Mouse (Mus musculus): ENCODE data around the gene Mylk2. TPM values are rescaled to one million over a fixed set of nuclear protein-coding genes. Genes with fewer than 3 reads are reported as not detected.

The Mylk2 gene
- total and polyA plus RNA-seq, 3 experiments = not detected

DNA sequence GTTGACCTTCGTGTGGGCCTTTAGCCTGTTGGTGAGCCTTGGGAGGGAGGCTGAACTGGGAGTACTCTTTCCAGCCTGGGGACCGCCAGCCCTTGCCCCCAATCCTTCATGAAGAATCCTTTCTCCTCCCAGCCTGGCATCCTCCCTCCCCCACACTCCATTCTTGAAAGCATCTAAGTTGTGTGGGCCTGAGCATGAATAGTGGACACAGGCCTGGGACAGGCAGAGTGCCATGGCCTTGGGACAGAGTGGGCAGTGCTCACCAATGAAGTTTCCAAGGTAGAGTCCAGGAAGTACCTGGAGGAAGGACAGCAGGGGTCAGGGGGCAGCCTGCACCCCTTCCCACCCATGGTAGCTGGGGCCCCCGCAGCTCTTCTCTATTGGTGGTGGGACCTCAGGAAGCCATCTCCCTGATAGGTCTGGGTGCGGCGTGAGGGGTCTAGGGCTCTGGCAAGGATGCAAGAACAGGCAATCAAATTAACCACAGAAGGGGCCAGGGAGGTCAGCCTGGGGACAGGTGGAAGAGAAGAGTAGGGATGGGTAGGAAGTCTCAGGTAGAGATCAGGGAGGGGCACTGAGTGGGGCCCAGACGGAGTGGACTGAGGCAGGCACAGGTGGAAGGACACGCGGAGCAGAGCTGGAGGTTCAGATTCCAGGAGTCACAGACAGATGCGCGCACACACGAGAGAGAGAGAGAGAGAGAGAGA, 39.4 kb downstream of the Mylk2 start:
- H3K9ac ChIP-seq (ENCODE audit: control insufficient read depth, low read depth, low read length, poor library complexity, severe bottlenecking) = no peak overlapping the region
- H3K9me3 ChIP-seq (replicated peaks; ENCODE audit: insufficient read depth, low read length) = no peaks in the 10 kb centered on the region
- peaks cover 24 to 27% of the 10 kb centered on the region in 2 experiments for H3K27me3 ChIP-seq (ENCODE audit: control insufficient read depth in 1 of 2, insufficient read depth in 2 of 2, low read length in 2 of 2)
- no peaks in the 10 kb centered on the region for H3K4me1 ChIP-seq (ENCODE audit: control insufficient read depth in 1 of 2, insufficient read depth in 2 of 2, low read length in 2 of 2)
- TF ChIP-seq RAD21 (IDR thresholded peaks at IDR 0.05; ENCODE audit: low read depth, low read length) (no peak), MAZ (IDR thresholded peaks at IDR 0.05; ENCODE audit: low read depth, low read length) (no peak), POLR2A (IDR thresholded peaks at IDR 0.05; ENCODE audit: control insufficient read depth in 1 of 2, insufficient read depth in 1 of 2, low read depth in 1 of 2, low read length in 2 of 2, poor library complexity in 1 of 2) (no peak), ZC3H11A (IDR thresholded peaks at IDR 0.05; ENCODE audit: low read depth, low read length) (no peak), E2F4 (IDR thresholded peaks at IDR 0.05; ENCODE audit: borderline replicate concordance, low read depth, low read length) (no peak), POLR2AphosphoS5 (IDR thresholded peaks at IDR 0.05; ENCODE audit: borderline replicate concordance, low read depth, low read length) (no peak), NELFE (IDR thresholded peaks at IDR 0.05; ENCODE audit: low read depth, low read length) (no peak), USF2 (IDR thresholded peaks at IDR 0.05; ENCODE audit: borderline replicate concordance in 1 of 2, insufficient read depth in 1 of 2, low read depth in 1 of 2, low read length in 2 of 2) (no peak), TCF12 (IDR thresholded peaks at IDR 0.05; ENCODE audit: low read depth, low read length) (no peak), USF1 (IDR thresholded peaks at IDR 0.05; ENCODE audit: low read depth, low read length) (no peak), ZNF384 (IDR thresholded peaks at IDR 0.05; ENCODE audit: low read depth, low read length) (no peak), JUND (IDR thresholded peaks at IDR 0.05; ENCODE audit: low read depth, low read length) (no peak)
- H3K79me2 ChIP-seq (ENCODE audit: control insufficient read depth, insufficient read depth, low read length, poor library complexity) = no peaks in the 10 kb centered on the region
- no peak overlapping the region for H3K4me3 ChIP-seq (ENCODE audit: control insufficient read depth in 1 of 2, insufficient read depth in 1 of 2, low read depth in 2 of 2, low read length in 2 of 2)
- no peaks in the 10 kb centered on the region for H3K36me3 ChIP-seq (ENCODE audit: control insufficient read depth in 1 of 2, insufficient read depth in 2 of 2, low read length in 2 of 2)
- DNase-seq (ENCODE audit: low read depth, low spot score) = no peak
- H3K27ac ChIP-seq (ENCODE audit: control insufficient read depth, low read depth, low read length) = no peak overlapping the region

GRCm38 (mm10) chr2:152951065-152951849, 40.1 kb downstream of the Mylk2 start, which contains the start of gene Dusp15:
Dusp15 (minus strand) TSS chr2:152951698.
- TF ChIP-seq TBP (IDR thresholded peaks at IDR 0.05; ENCODE audit: low read depth, low read length) (no peak), TAL1 (IDR thresholded peaks at IDR 0.05; ENCODE audit: low read length) (no peak), POLR2AphosphoS2 (IDR thresholded peaks at IDR 0.05; ENCODE audit: low read length) (no peak), HCFC1 (IDR thresholded peaks at IDR 0.05; ENCODE audit: low read depth, low read length) (no peak), USF1 (IDR thresholded peaks at IDR 0.05; ENCODE audit: low read depth, low read length) (no peak), UBTF (IDR thresholded peaks at IDR 0.05; ENCODE audit: borderline replicate concordance, insufficient read depth, low read depth, low read length) (no peak), MYC (IDR thresholded peaks at IDR 0.05; ENCODE audit: low read depth, low read length) (no peak), SIN3A (IDR thresholded peaks at IDR 0.05; ENCODE audit: low read length) (no peak), ELF1 (IDR thresholded peaks at IDR 0.05; ENCODE audit: low read depth, low read length) (no peak), MAX (IDR thresholded peaks at IDR 0.05; ENCODE audit: low read length) (no peak), POLR2AphosphoS5 (IDR thresholded peaks at IDR 0.05; ENCODE audit: borderline replicate concordance, low read depth, low read length) (no peak), E2F4 (IDR thresholded peaks at IDR 0.05; ENCODE audit: borderline replicate concordance, low read depth, low read length) (no peak)
- H3K79me2 ChIP-seq (ENCODE audit: control insufficient read depth, insufficient read depth, low read length, poor library complexity) = no peaks in the 10 kb centered on the region
- no peak within 1 kb of the TSS for H3K9ac ChIP-seq (ENCODE audit: control insufficient read depth, low read depth, low read length, poor library complexity, severe bottlenecking)
- H3K4me3 ChIP-seq (ENCODE audit: control insufficient read depth in 1 of 2, insufficient read depth in 1 of 2, low read depth in 2 of 2, low read length in 2 of 2) = no peak within 1 kb of the TSS
- no peak within 1 kb of the TSS for H3K27ac ChIP-seq (ENCODE audit: control insufficient read depth, low read depth, low read length)
- peaks cover 23 to 24% of the 10 kb centered on the region in 2 experiments for H3K27me3 ChIP-seq (ENCODE audit: control insufficient read depth in 1 of 2, insufficient read depth in 2 of 2, low read length in 2 of 2)
- no peak for DNase-seq (ENCODE audit: low read depth, low spot score)
- H3K36me3 ChIP-seq (ENCODE audit: control insufficient read depth in 1 of 2, insufficient read depth in 2 of 2, low read length in 2 of 2) = no peaks in the 10 kb centered on the region
- no peaks in the 10 kb centered on the region for H3K9me3 ChIP-seq (replicated peaks; ENCODE audit: insufficient read depth, low read length)
- no peaks in the 10 kb centered on the region for H3K4me1 ChIP-seq (ENCODE audit: control insufficient read depth in 1 of 2, insufficient read depth in 2 of 2, low read length in 2 of 2)
